Mouse (Mus musculus): ENCODE measurements around the gene Kbtbd3. TPM values are rescaled to one million over a fixed set of nuclear protein-coding genes. Genes with fewer than 3 reads are reported as not detected.

Kbtbd3 gene
- total RNA-seq, 2 experiments from 2014 or later: 3.3 to 3.5 TPM

Small RNAs within 50 kb of the gene (microRNA-seq; reads per million reads assigned to microRNA genes)
- 0 reads per million in 2 experiments for gene Gm22195
- gene Gm23992: 0 reads per million in 2 experiments

Other genes starting within 250 kb of the Kbtbd3 start
- gene Aasdhppt, start 362 bp upstream of the Kbtbd3 start, total RNA-seq (2021): 10 to 100 TPM; 10.8 to 12.3 TPM
- 10 to 100 TPM; 25.2 to 25.7 TPM for gene Msantd4, start 66.7 kb downstream of the Kbtbd3 start, total RNA-seq (2021)

Measured in gastrocnemius, postnatal 14 days (tissue).